In genomic region chr19:40488853-40489454, GRCm38 (mm10) we compare ENCODE assay signal across 8 mouse cellular contexts. TPM values are rescaled to one million over a fixed set of nuclear protein-coding genes. Genes with fewer than 3 reads are reported as not detected.
DNase-seq lines count a peak whose midpoint lies in the region; ATAC-seq and TF ChIP-seq lines count a peak whose summit lies in the region.
"Had no signal": no experiment of that assay in that cellular context is flagged by ENCODE, and none has a peak within 500 bp of the region (broad histone marks: within the 10 kb centered on the region; RNA-seq: fewer than 3 reads in every experiment).

No protein-coding gene starts in this region.

- DNase-seq in kidney, adult 11 months, result no peak
- peak; percentile 42 for DNase-seq in liver, embryonic 13.5 days
- no peak for DNase-seq in midbrain, postnatal 0 days (ENCODE audit: low spot score)
- DNase-seq in urinary bladder, postnatal 10 days (ENCODE audit: low spot score), result no peak
- DNase-seq in cerebellum, adult 18-20 months, result no peak
- DNase-seq: right cerebral cortex, postnatal 25 days had no signal

- no peaks in the 10 kb centered on the region for H3K27me3 ChIP-seq in kidney, embryonic 16.5 days (ENCODE audit: insufficient read depth, low read length)
- no peaks in the 10 kb centered on the region for H3K27me3 ChIP-seq in hindbrain, embryonic 16.5 days (replicated peaks; ENCODE audit: control insufficient read depth, insufficient read depth, low read length)
- H3K27me3 ChIP-seq in liver, embryonic 13.5 days, result no peaks in the 10 kb centered on the region
- no peaks in the 10 kb centered on the region for H3K27me3 ChIP-seq in midbrain, postnatal 0 days (ENCODE audit: insufficient read depth, low read length)

- no peaks in the 10 kb centered on the region for H3K36me3 ChIP-seq in kidney, embryonic 16.5 days (ENCODE audit: insufficient read depth, low read length)
- peaks cover 2% of the 10 kb centered on the region; the same call in 1 of the 2 replicates for H3K36me3 ChIP-seq in hindbrain, embryonic 16.5 days (ENCODE audit: control insufficient read depth, insufficient read depth, low read length)
- H3K36me3 ChIP-seq in liver, embryonic 13.5 days, result 0 out of 2 replicates have a peak, but pooled peaks cover 5% of the 10 kb centered on the region
- H3K36me3 ChIP-seq in midbrain, postnatal 0 days (ENCODE audit: insufficient read depth, low read length), result no peaks in the 10 kb centered on the region

- no peak overlapping the region for H3K4me3 ChIP-seq in kidney, embryonic 16.5 days (ENCODE audit: low read length)
- H3K4me3 ChIP-seq in hindbrain, embryonic 16.5 days (ENCODE audit: low read length), result no peak overlapping the region
- peak overlapping the region; percentile 18; the same call in 1 of the 2 replicates for H3K4me3 ChIP-seq in liver, embryonic 13.5 days (replicated peaks)
- no peak overlapping the region for H3K4me3 ChIP-seq in midbrain, postnatal 0 days (ENCODE audit: low read depth, low read length)

- H3K9ac ChIP-seq in kidney, embryonic 16.5 days (replicated peaks; ENCODE audit: low read length), result no peak overlapping the region
- H3K9ac ChIP-seq in hindbrain, embryonic 16.5 days (ENCODE audit: low read depth, low read length), result no peak overlapping the region
- H3K9ac ChIP-seq in liver, embryonic 13.5 days, result peak overlapping the region; percentile 44
- H3K9ac ChIP-seq in midbrain, postnatal 0 days (replicated peaks; ENCODE audit: low read length, poor library complexity, severe bottlenecking), result no peak overlapping the region

- peak; percentile 58; the same call in 1 of the 2 replicates for ATAC-seq in kidney, embryonic 16.5 days (ENCODE audit: low FRiP score, low TSS enrichment)
- no peak for ATAC-seq in hindbrain, embryonic 16.5 days
- ATAC-seq in liver, embryonic 13.5 days (ENCODE audit: low read depth), result peak; percentile 87
- ATAC-seq in midbrain, postnatal 0 days (ENCODE audit: low FRiP score), result no peak

- no peaks in the 10 kb centered on the region for H3K9me3 ChIP-seq in kidney, embryonic 16.5 days (ENCODE audit: low read length)
- no peaks in the 10 kb centered on the region for H3K9me3 ChIP-seq in hindbrain, embryonic 16.5 days (ENCODE audit: control insufficient read depth, low read length)
- H3K9me3 ChIP-seq in liver, embryonic 13.5 days (replicated peaks), result no peaks in the 10 kb centered on the region
- no peaks in the 10 kb centered on the region for H3K9me3 ChIP-seq in midbrain, postnatal 0 days (ENCODE audit: low read length)

- 0 out of 2 replicates have a peak overlapping the region, but pooled peaks have one; percentile 10 for H3K4me2 ChIP-seq in kidney, embryonic 16.5 days (replicated peaks; ENCODE audit: low read depth, low read length)
- H3K4me2 ChIP-seq in hindbrain, embryonic 16.5 days (ENCODE audit: low read length), result no peak overlapping the region
- peak overlapping the region; percentile 59 for H3K4me2 ChIP-seq in liver, embryonic 13.5 days
- H3K4me2 ChIP-seq in midbrain, postnatal 0 days (ENCODE audit: low read depth, low read length, poor library complexity, severe bottlenecking), result no peak overlapping the region

- TF ChIP-seq CTCF in midbrain, postnatal 0 days (IDR thresholded peaks at IDR 0.05), result no peak

- 52% methylated on average over 8 of the region's 8 CpGs for WGBS in kidney, embryonic 16.5 days
- WGBS in hindbrain, embryonic 16.5 days, result 62% methylated on average over 8 of the region's 8 CpGs
- 15% methylated on average over 8 of the region's 8 CpGs for WGBS in liver, embryonic 13.5 days (ENCODE audit: insufficient replicate concordance)
- 56% methylated on average over 8 of the region's 8 CpGs for WGBS in midbrain, postnatal 0 days

- H3K4me1 ChIP-seq in kidney, embryonic 16.5 days (ENCODE audit: insufficient read depth, low read length), result peaks cover 50% of the 10 kb centered on the region
- H3K4me1 ChIP-seq in hindbrain, embryonic 16.5 days (ENCODE audit: control insufficient read depth, insufficient read depth, low read depth, low read length), result peaks cover 37% of the 10 kb centered on the region
- H3K4me1 ChIP-seq in liver, embryonic 13.5 days (replicated peaks), result peaks cover 72% of the 10 kb centered on the region
- H3K4me1 ChIP-seq in midbrain, postnatal 0 days (ENCODE audit: insufficient read depth, low read length), result peaks cover 31% of the 10 kb centered on the region; the same call in 1 of the 2 replicates

- H3K27ac ChIP-seq in kidney, embryonic 16.5 days (ENCODE audit: low read length), result peak overlapping the region; percentile 45
- H3K27ac ChIP-seq in hindbrain, embryonic 16.5 days (ENCODE audit: low read depth, low read length), result peak overlapping the region; percentile 31; the same call in 1 of the 2 replicates
- H3K27ac ChIP-seq in liver, embryonic 13.5 days, result peak overlapping the region; percentile 51
- H3K27ac ChIP-seq in midbrain, postnatal 0 days (ENCODE audit: low read depth, low read length), result peak overlapping the region; percentile 18; the same call in 1 of the 2 replicates

RNA-seq across cellular contexts. Expression of gene Sorbs1, which starts 24.6 kb away (rescaled TPM):
- 60.1 and 63.1 TPM in 2 replicates for polyA plus RNA-seq in kidney, embryonic 16.5 days (2015; fragmentation: Nextera tagmentation; extraction: Ambion mirVana)
- polyA plus RNA-seq in hindbrain, embryonic 16.5 days (2015; fragmentation: Nextera tagmentation; extraction: Ambion mirVana), result 83.6 and 101 TPM in 2 replicates
- polyA plus RNA-seq in liver, embryonic 13.5 days (2015; fragmentation: Nextera tagmentation; extraction: Ambion mirVana), result 28.8 and 37.4 TPM in 2 replicates
- 53.1 and 74.1 TPM in 2 replicates for total RNA-seq in midbrain, postnatal 0 days (2014; rRNA removed)
- polyA plus RNA-seq in midbrain, postnatal 0 days (2015; fragmentation: Nextera tagmentation; extraction: Ambion mirVana), result 55.6 and 60.4 TPM in 2 replicates

Comparison
In these comparisons a context has a peak if more than half of its experiments do, and no peak if none do; other contexts are left out.
1. ATAC-seq: peak in kidney, embryonic 16.5 days (single experiment) and liver, embryonic 13.5 days (single experiment); none in hindbrain, embryonic 16.5 days (single experiment) and midbrain, postnatal 0 days (single experiment).
2. H3K4me2 ChIP-seq: peak in kidney, embryonic 16.5 days (single experiment) and liver, embryonic 13.5 days (single experiment); none in hindbrain, embryonic 16.5 days (single experiment) and midbrain, postnatal 0 days (single experiment).
3. Peak in every context shown above with its lines, with median percentiles within 50 percentile points of each other: H3K27ac ChIP-seq.